Comparison of ENCODE assay signal across 8 mouse cellular contexts in the genomic region with DNA sequence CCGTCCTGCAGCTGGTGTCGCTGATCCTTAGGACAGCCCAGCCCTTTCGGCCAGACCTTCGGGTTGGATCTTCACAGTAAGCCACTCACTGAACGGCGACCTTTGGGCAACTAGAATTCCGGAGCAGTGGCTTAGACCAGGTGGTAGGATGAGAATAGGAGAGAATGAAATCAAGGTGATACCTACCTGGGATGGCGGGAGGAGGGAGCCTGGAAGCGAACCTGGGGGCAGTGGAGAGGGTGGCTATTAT. TPM values are rescaled to one million over a fixed set of nuclear protein-coding genes. Genes with fewer than 3 reads are reported as not detected.
DNase-seq lines count a peak whose midpoint lies in the region; ATAC-seq and TF ChIP-seq lines count a peak whose summit lies in the region.

No protein-coding gene starts in this region.

- no peak for TF ChIP-seq POLR2A in myocyte (IDR thresholded peaks at IDR 0.05; ENCODE audit: insufficient read length, low read depth)

- no peaks in the 10 kb centered on the region for H3K9me3 ChIP-seq in embryonic facial prominence, embryonic 14.5 days (ENCODE audit: control insufficient read depth, low read length)
- H3K9me3 ChIP-seq in intestine, postnatal 0 days (ENCODE audit: control insufficient read depth) = no peaks in the 10 kb centered on the region

- WGBS in embryonic facial prominence, embryonic 14.5 days = 2% methylated on average over 9 of the region's 9 CpGs
- 3% methylated on average over 9 of the region's 9 CpGs for WGBS in intestine, postnatal 0 days

- H3K27ac ChIP-seq in left cerebral cortex, adult 2 months = no peak overlapping the region
- H3K27ac ChIP-seq in embryonic facial prominence, embryonic 14.5 days (replicated peaks; ENCODE audit: low read depth, low read length) = no peak overlapping the region
- H3K27ac ChIP-seq in intestine, postnatal 0 days (ENCODE audit: low read depth, low read length) = no peak overlapping the region

- intact Hi-C loops in left cerebral cortex, adult 2 months (cut with DNase I) = no loop called here
- intact Hi-C loops in left cerebral cortex, postnatal 14 days (cut with DNase I) = no loop called here

- H3K4me1 ChIP-seq in embryonic facial prominence, embryonic 14.5 days (ENCODE audit: control insufficient read depth, insufficient read depth, low read length) = 0 out of 2 replicates have a peak, but pooled peaks cover 4% of the 10 kb centered on the region
- H3K4me1 ChIP-seq in intestine, postnatal 0 days (replicated peaks; ENCODE audit: control insufficient read depth, insufficient read depth, low read length) = no peaks in the 10 kb centered on the region

- H3K36me3 ChIP-seq in embryonic facial prominence, embryonic 14.5 days (ENCODE audit: control insufficient read depth, insufficient read depth, low read length) = no peaks in the 10 kb centered on the region
- no peaks in the 10 kb centered on the region for H3K36me3 ChIP-seq in intestine, postnatal 0 days (ENCODE audit: control insufficient read depth, insufficient read depth)
- no peaks in the 10 kb centered on the region for H3K36me3 ChIP-seq in myocyte (ENCODE audit: control insufficient read depth, insufficient read depth)

- H3ac ChIP-seq in myocyte (ENCODE audit: control insufficient read depth, insufficient read length) = no peak overlapping the region

- no peaks in the 10 kb centered on the region for H3K79me2 ChIP-seq in myocyte (ENCODE audit: control insufficient read depth, insufficient read depth)

- peak overlapping the region; percentile 99 for H3K4me2 ChIP-seq in embryonic facial prominence, embryonic 14.5 days (ENCODE audit: low read depth, low read length)
- peak overlapping the region; percentile 99 for H3K4me2 ChIP-seq in intestine, postnatal 0 days (replicated peaks; ENCODE audit: low read depth)
- H3K4me2 ChIP-seq in myocyte (ENCODE audit: low read depth) = peak overlapping the region; percentile 74

- H3K9ac ChIP-seq in embryonic facial prominence, embryonic 14.5 days (ENCODE audit: low read depth, low read length) = peak overlapping the region; percentile 77
- H3K9ac ChIP-seq in intestine, postnatal 0 days (ENCODE audit: low read depth, low read length) = no peak overlapping the region

- H3K27me3 ChIP-seq in embryonic facial prominence, embryonic 14.5 days (replicated peaks; ENCODE audit: control insufficient read depth, insufficient read depth, low read length) = peaks cover 20% of the 10 kb centered on the region
- no peaks in the 10 kb centered on the region; the same call in 1 of the 2 replicates for H3K27me3 ChIP-seq in intestine, postnatal 0 days (replicated peaks; ENCODE audit: control insufficient read depth, insufficient read depth, low read length)
- peaks cover 7% of the 10 kb centered on the region for H3K27me3 ChIP-seq in myocyte (ENCODE audit: control insufficient read depth, insufficient read depth, insufficient read length)

- no peak for DNase-seq in left cerebral cortex, adult 2 months (ENCODE audit: extremely low spot score in 1 of 2, low spot score in 2 of 2)
- DNase-seq in left cerebral cortex, adult 9 months (ENCODE audit: low spot score in 2 of 2) = no peak
- no peak for DNase-seq in embryonic facial prominence, embryonic 14.5 days (ENCODE audit: low spot score)
- DNase-seq in left cerebral cortex, postnatal 14 days (ENCODE audit: low spot score in 2 of 2) = no peak
- DNase-seq in layer of hippocampus, adult 9-11 months = no peak
- DNase-seq in ovary, postnatal 36 days (ENCODE audit: low spot score) = no peak

- TF ChIP-seq CTCF in left cerebral cortex, adult 2 months (IDR thresholded peaks at IDR 0.05) = no peak
- TF ChIP-seq CTCF in intestine, postnatal 0 days (IDR thresholded peaks at IDR 0.05; ENCODE audit: low read depth) = no peak

- no peak for ATAC-seq in embryonic facial prominence, embryonic 14.5 days (ENCODE audit: low read depth)
- ATAC-seq in intestine, postnatal 0 days = no peak

- peak overlapping the region; percentile 59 for H3K4me3 ChIP-seq in left cerebral cortex, adult 2 months
- H3K4me3 ChIP-seq in embryonic facial prominence, embryonic 14.5 days (ENCODE audit: low read depth, low read length) = peak overlapping the region; percentile 79
- H3K4me3 ChIP-seq in intestine, postnatal 0 days (ENCODE audit: low read depth, low read length) = peak overlapping the region; percentile 70
- peak overlapping the region; percentile 12 for H3K4me3 ChIP-seq in myocyte

TF ChIP-seq in myocyte, 11 proteins besides CTCF, POLR2A, EP300 and RAD21:
- no peak for TF ChIP-seq MAX (IDR thresholded peaks at IDR 0.05; ENCODE audit: low read depth)
- no peak for TF ChIP-seq MYOG (IDR thresholded peaks at IDR 0.05; ENCODE audit: control insufficient read depth in 1 of 3, insufficient read depth in 1 of 3, insufficient read length in 2 of 3, low read depth in 2 of 3)
- TF ChIP-seq USF1 (IDR thresholded peaks at IDR 0.05; ENCODE audit: low read depth) = no peak
- TF ChIP-seq TCF12 (IDR thresholded peaks at IDR 0.05; ENCODE audit: insufficient read depth, poor library complexity, severe bottlenecking) = no peak
- TF ChIP-seq POLR2AphosphoS2 (IDR thresholded peaks at IDR 0.05; ENCODE audit: insufficient read length, low read depth) = no peak
- TF ChIP-seq SRF (IDR thresholded peaks at IDR 0.05; ENCODE audit: control insufficient read depth, insufficient read length, low read depth) = no peak
- TF ChIP-seq E2F4 (IDR thresholded peaks at IDR 0.05; ENCODE audit: insufficient read depth) = no peak
- TF ChIP-seq MYOD1 (IDR thresholded peaks at IDR 0.05; ENCODE audit: control insufficient read depth in 1 of 3, insufficient read length in 2 of 3, low read depth in 2 of 3) = no peak
- TF ChIP-seq REST (IDR thresholded peaks at IDR 0.05; ENCODE audit: insufficient read depth, insufficient read length) = no peak
- TF ChIP-seq CEBPB (IDR thresholded peaks at IDR 0.05; ENCODE audit: insufficient read depth, poor library complexity, severe bottlenecking) = no peak
- no peak for TF ChIP-seq TCF3 (IDR thresholded peaks at IDR 0.05; ENCODE audit: insufficient read length, low read depth)
TF ChIP-seq in myocyte: peak in this region for 0.

RNA-seq across cellular contexts. Expression of a gene that starts 0.9 kb away (rescaled TPM):
- under 1 TPM; 0.19 to 0.27 TPM for total RNA-seq in left cerebral cortex, adult 2 months (2021)
- 0.75 and 0.92 TPM in 2 replicates for polyA plus RNA-seq in embryonic facial prominence, embryonic 14.5 days (2014; fragmentation: Nextera tagmentation; extraction: Ambion mirVana)
- 0.23 and 0.55 TPM in 2 replicates for polyA plus RNA-seq in intestine, postnatal 0 days (2015; fragmentation: Nextera tagmentation; extraction: Ambion mirVana)
- 0.12 TPM for polyA plus RNA-seq in myocyte (2012; fragmentation: generic; extraction: Trizol)
- under 1 TPM; 0.47 to 0.48 TPM for total RNA-seq in left cerebral cortex, postnatal 14 days (2021)

RNA-seq across cellular contexts. Expression of a gene that starts 34.1 kb away (rescaled TPM):
- total RNA-seq in left cerebral cortex, adult 2 months (2021) = 100 to 1,000 TPM; 172 to 177 TPM
- polyA plus RNA-seq in embryonic facial prominence, embryonic 14.5 days (2014; fragmentation: Nextera tagmentation; extraction: Ambion mirVana) = 182 and 187 TPM in 2 replicates
- polyA plus RNA-seq in intestine, postnatal 0 days (2015; fragmentation: Nextera tagmentation; extraction: Ambion mirVana) = 69.7 and 78.3 TPM in 2 replicates
- 148 TPM for polyA plus RNA-seq in myocyte (2012; fragmentation: generic; extraction: Trizol)
- total RNA-seq in left cerebral cortex, postnatal 14 days (2021) = 100 to 1,000 TPM; 158 to 159 TPM

RNA-seq across cellular contexts. Expression of a gene that starts 34.3 kb away (rescaled TPM):
- 10 to 100 TPM; 52.8 to 55.8 TPM for total RNA-seq in left cerebral cortex, adult 2 months (2021)
- polyA plus RNA-seq in embryonic facial prominence, embryonic 14.5 days (2014; fragmentation: Nextera tagmentation; extraction: Ambion mirVana) = 35.1 and 45.5 TPM in 2 replicates
- 23.4 and 28.9 TPM in 2 replicates for polyA plus RNA-seq in intestine, postnatal 0 days (2015; fragmentation: Nextera tagmentation; extraction: Ambion mirVana)
- 16.4 TPM for polyA plus RNA-seq in myocyte (2012; fragmentation: generic; extraction: Trizol)
- total RNA-seq in left cerebral cortex, postnatal 14 days (2021) = 10 to 100 TPM; 55.8 to 58.7 TPM

Comparison
In these comparisons a context has a peak if more than half of its experiments do, and no peak if none do; other contexts are left out.
1. H3K4me3 ChIP-seq: peak in every context shown above with its lines; median percentile 79 in embryonic facial prominence, embryonic 14.5 days; 70 in intestine, postnatal 0 days; 59 in left cerebral cortex, adult 2 months; 12 in myocyte.